Comparison of ENCODE assay signal across 18 mouse cellular contexts in the genomic region with DNA sequence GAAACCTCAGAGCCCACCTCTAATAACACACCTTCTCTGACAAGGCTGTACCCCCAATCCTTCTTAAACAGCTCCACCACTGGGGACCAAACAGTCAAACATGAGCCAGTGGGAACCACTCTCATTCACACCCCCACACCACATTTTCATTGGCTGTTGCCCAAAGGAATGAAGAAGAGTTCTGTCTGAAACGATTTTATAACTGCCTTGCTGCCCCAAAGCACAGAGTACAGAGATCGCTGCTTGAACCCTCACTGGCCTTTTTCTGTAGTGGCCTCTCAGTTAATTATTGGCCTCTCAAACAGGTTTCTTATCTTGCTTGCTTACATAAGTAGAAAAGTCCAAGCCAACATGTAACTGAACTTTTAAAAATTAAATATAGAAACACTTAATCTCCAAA. TPM values are rescaled to one million over a fixed set of nuclear protein-coding genes. Genes with fewer than 3 reads are reported as not detected.
DNase-seq lines count a peak whose midpoint lies in the region; ATAC-seq and TF ChIP-seq lines count a peak whose summit lies in the region.
"Had no signal": no experiment of that assay in that cellular context is flagged by ENCODE, and none has a peak within 500 bp of the region (broad histone marks: within the 10 kb centered on the region; RNA-seq: fewer than 3 reads in every experiment).

No protein-coding gene starts in this region.

- H3K4me3 ChIP-seq in intestine, embryonic 14.5 days (ENCODE audit: low read depth, low read length) = no peak overlapping the region
- H3K4me3 ChIP-seq in intestine, embryonic 16.5 days (ENCODE audit: low read length) = no peak overlapping the region
- H3K4me3 ChIP-seq in kidney, postnatal 0 days (replicated peaks; ENCODE audit: low read depth, low read length) = no peak overlapping the region
- H3K4me3 ChIP-seq in liver, postnatal 0 days (ENCODE audit: low read depth, low read length) = no peak overlapping the region
- H3K4me3 ChIP-seq in heart, embryonic 12.5 days = no peak overlapping the region
- H3K4me3 ChIP-seq: heart, embryonic 10.5 days; midbrain, embryonic 12.5 days had no signal

- 60% methylated on average over 2 of the region's 2 CpGs for WGBS in intestine, embryonic 14.5 days
- 53% methylated on average over 2 of the region's 2 CpGs for WGBS in intestine, embryonic 16.5 days
- WGBS in kidney, postnatal 0 days = 45% methylated on average over 2 of the region's 2 CpGs
- WGBS in liver, postnatal 0 days (ENCODE audit: insufficient replicate concordance) = 55% methylated on average over 2 of the region's 2 CpGs
- 73% methylated on average over 2 of the region's 2 CpGs for WGBS in heart, embryonic 12.5 days

- no peak for TF ChIP-seq CTCF in kidney, postnatal 0 days (IDR thresholded peaks at IDR 0.05; ENCODE audit: low read depth)
- no peak for TF ChIP-seq CTCF in liver, postnatal 0 days (IDR thresholded peaks at IDR 0.05; ENCODE audit: low read depth)

- DNase-seq in intestine, embryonic 14.5 days (ENCODE audit: low spot score) = peak; percentile 51
- peak; percentile 34 for DNase-seq in kidney, postnatal 0 days (ENCODE audit: low spot score)
- no peak for DNase-seq in liver, postnatal 0 days
- DNase-seq in cerebellum, adult 11 months = no peak
- no peak for DNase-seq in heart, adult 18-20 months
- DNase-seq: cerebellum, adult 2 months; embryo, embryonic 11 days; heart, postnatal 4 days; thymus, postnatal 14 days had no signal

- H3K36me3 ChIP-seq in intestine, embryonic 14.5 days (ENCODE audit: control insufficient read depth, insufficient read depth, low read length) = peaks cover 80% of the 10 kb centered on the region
- H3K36me3 ChIP-seq in intestine, embryonic 16.5 days (ENCODE audit: control insufficient read depth, insufficient read depth, low read length) = peaks cover 12% of the 10 kb centered on the region; the same call in 1 of the 2 replicates
- peaks cover 41% of the 10 kb centered on the region; the same call in 1 of the 2 replicates for H3K36me3 ChIP-seq in kidney, postnatal 0 days (ENCODE audit: insufficient read depth, low read length)
- H3K36me3 ChIP-seq in liver, postnatal 0 days (replicated peaks; ENCODE audit: insufficient read depth, low read length) = peaks cover 27% of the 10 kb centered on the region
- H3K36me3 ChIP-seq in heart, embryonic 12.5 days = peaks cover 58% of the 10 kb centered on the region

- no peak overlapping the region for H3K4me2 ChIP-seq in intestine, embryonic 14.5 days (ENCODE audit: low read length)
- no peak overlapping the region for H3K4me2 ChIP-seq in intestine, embryonic 16.5 days (ENCODE audit: low read depth, low read length)
- H3K4me2 ChIP-seq in kidney, postnatal 0 days (ENCODE audit: low read length) = no peak overlapping the region
- H3K4me2 ChIP-seq in liver, postnatal 0 days (ENCODE audit: low read depth, low read length) = no peak overlapping the region
- H3K4me2 ChIP-seq in heart, embryonic 12.5 days = no peak overlapping the region
- H3K4me2 ChIP-seq: midbrain, embryonic 12.5 days had no signal

- peak overlapping the region; percentile 51 for H3K27ac ChIP-seq in intestine, embryonic 14.5 days (ENCODE audit: low read depth)
- peak overlapping the region; percentile 94 for H3K27ac ChIP-seq in intestine, embryonic 16.5 days (ENCODE audit: low read length)
- H3K27ac ChIP-seq in kidney, postnatal 0 days = peak overlapping the region; percentile 88
- H3K27ac ChIP-seq in liver, postnatal 0 days (ENCODE audit: low read depth) = peak overlapping the region; percentile 55; the same call in 1 of the 2 replicates
- no peak overlapping the region for H3K27ac ChIP-seq in heart, embryonic 12.5 days (ENCODE audit: poor library complexity, severe bottlenecking)
- H3K27ac ChIP-seq: heart, embryonic 10.5 days; midbrain, embryonic 12.5 days had no signal

- no peak for TF ChIP-seq EP300 in liver, postnatal 0 days (IDR thresholded peaks at IDR 0.05; ENCODE audit: low read depth)

- ATAC-seq in intestine, embryonic 14.5 days (replicated peaks; ENCODE audit: low FRiP score, low TSS enrichment, low read depth) = peak; percentile 70; the same call in 1 of the 2 replicates
- peak; percentile 93 for ATAC-seq in intestine, embryonic 16.5 days
- ATAC-seq in kidney, postnatal 0 days (replicated peaks; ENCODE audit: low FRiP score, low read depth) = peak; percentile 87
- ATAC-seq in liver, postnatal 0 days = peak; percentile 33; the same call in 1 of the 2 replicates
- no peak for ATAC-seq in heart, embryonic 12.5 days (ENCODE audit: insufficient number of reproducible peaks, low FRiP score)
- ATAC-seq: forebrain, embryonic 14.5 days had no signal

- H3K27me3 ChIP-seq in intestine, embryonic 14.5 days (replicated peaks; ENCODE audit: control insufficient read depth, insufficient read depth, low read length) = no peaks in the 10 kb centered on the region
- H3K27me3 ChIP-seq in intestine, embryonic 16.5 days (replicated peaks; ENCODE audit: control insufficient read depth, insufficient read depth, low read length) = no peaks in the 10 kb centered on the region
- H3K27me3 ChIP-seq in kidney, postnatal 0 days (ENCODE audit: insufficient read depth, low read length) = no peaks in the 10 kb centered on the region
- no peaks in the 10 kb centered on the region for H3K27me3 ChIP-seq in liver, postnatal 0 days (ENCODE audit: insufficient read depth, low read length)
- H3K27me3 ChIP-seq in heart, embryonic 12.5 days (replicated peaks) = no peaks in the 10 kb centered on the region
- H3K27me3 ChIP-seq: midbrain, embryonic 12.5 days had no signal

- H3K9me3 ChIP-seq in intestine, embryonic 14.5 days (ENCODE audit: control insufficient read depth, low read length) = no peaks in the 10 kb centered on the region
- H3K9me3 ChIP-seq in intestine, embryonic 16.5 days (ENCODE audit: control insufficient read depth, low read length) = no peaks in the 10 kb centered on the region
- H3K9me3 ChIP-seq in kidney, postnatal 0 days (replicated peaks; ENCODE audit: low read length) = no peaks in the 10 kb centered on the region
- no peaks in the 10 kb centered on the region for H3K9me3 ChIP-seq in liver, postnatal 0 days (ENCODE audit: low read length)
- no peaks in the 10 kb centered on the region for H3K9me3 ChIP-seq in heart, embryonic 12.5 days (replicated peaks)
- H3K9me3 ChIP-seq: heart, embryonic 10.5 days; midbrain, embryonic 12.5 days had no signal

- H3K4me1 ChIP-seq in intestine, embryonic 14.5 days (replicated peaks; ENCODE audit: control insufficient read depth, insufficient read depth, low read length) = no peaks in the 10 kb centered on the region
- H3K4me1 ChIP-seq in intestine, embryonic 16.5 days (ENCODE audit: control insufficient read depth, insufficient read depth, low read length) = 0 out of 2 replicates have a peak, but pooled peaks cover 2% of the 10 kb centered on the region
- H3K4me1 ChIP-seq in kidney, postnatal 0 days (replicated peaks; ENCODE audit: insufficient read depth, low read length) = peaks cover 9% of the 10 kb centered on the region; the same call in 1 of the 2 replicates
- peaks cover 8% of the 10 kb centered on the region for H3K4me1 ChIP-seq in liver, postnatal 0 days (ENCODE audit: insufficient read depth)
- peaks cover 1% of the 10 kb centered on the region; the same call in 1 of the 2 replicates for H3K4me1 ChIP-seq in heart, embryonic 12.5 days (replicated peaks)
- H3K4me1 ChIP-seq: heart, embryonic 10.5 days; midbrain, embryonic 12.5 days had no signal

- no peak overlapping the region for H3K9ac ChIP-seq in intestine, embryonic 14.5 days (ENCODE audit: low read length)
- no peak overlapping the region for H3K9ac ChIP-seq in intestine, embryonic 16.5 days (ENCODE audit: low read depth, low read length)
- H3K9ac ChIP-seq in kidney, postnatal 0 days (ENCODE audit: low read depth, low read length) = no peak overlapping the region
- H3K9ac ChIP-seq in liver, postnatal 0 days (replicated peaks) = no peak overlapping the region
- H3K9ac ChIP-seq in heart, embryonic 12.5 days = no peak overlapping the region
- H3K9ac ChIP-seq: midbrain, embryonic 12.5 days had no signal

RNA-seq across cellular contexts. Expression of a gene that starts 29.5 kb away (rescaled TPM):
- polyA plus RNA-seq in intestine, embryonic 14.5 days (2014; fragmentation: Nextera tagmentation; extraction: Ambion mirVana) = not detected in 2 replicates
- not detected in 2 replicates for polyA plus RNA-seq in intestine, embryonic 16.5 days (2015; fragmentation: Nextera tagmentation; extraction: Ambion mirVana)
- 0.74 and 2.2 TPM in 2 replicates for polyA plus RNA-seq in kidney, postnatal 0 days (2015; fragmentation: Nextera tagmentation; extraction: Ambion mirVana)
- polyA plus RNA-seq in liver, postnatal 0 days (2015; fragmentation: Nextera tagmentation; extraction: Ambion mirVana) = not detected in 2 replicates
- not detected in 2 replicates for polyA plus RNA-seq in heart, embryonic 12.5 days (2016; fragmentation: Nextera tagmentation; extraction: Ambion mirVana)
- total RNA-seq in heart, adult 18-20 months (2021) = not detected
- total RNA-seq: gastrocnemius, adult 8-10 months; heart, postnatal 4 days; left cerebral cortex, adult 8-10 months had no signal
- polyA plus RNA-seq: cerebellum, adult 2 months; forebrain, embryonic 14.5 days; heart, embryonic 10.5 days; large intestine, adult 2 months; limb, embryonic 14.5 days; midbrain, embryonic 12.5 days had no signal

RNA-seq across cellular contexts. Expression of a gene that starts 30.7 kb away (rescaled TPM):
- 42.1 and 45.5 TPM in 2 replicates for polyA plus RNA-seq in intestine, embryonic 14.5 days (2014; fragmentation: Nextera tagmentation; extraction: Ambion mirVana)
- 31.1 and 32.0 TPM in 2 replicates for polyA plus RNA-seq in intestine, embryonic 16.5 days (2015; fragmentation: Nextera tagmentation; extraction: Ambion mirVana)
- polyA plus RNA-seq in kidney, postnatal 0 days (2015; fragmentation: Nextera tagmentation; extraction: Ambion mirVana) = 212 and 231 TPM in 2 replicates
- polyA plus RNA-seq in liver, postnatal 0 days (2015; fragmentation: Nextera tagmentation; extraction: Ambion mirVana) = 11.8 and 12.3 TPM in 2 replicates
- 39.7 and 43.6 TPM in 2 replicates for polyA plus RNA-seq in heart, embryonic 12.5 days (2016; fragmentation: Nextera tagmentation; extraction: Ambion mirVana)
- total RNA-seq in heart, adult 18-20 months (2021) = 10 to 100 TPM; 19.6 to 20.8 TPM

Comparison
In these comparisons a context has a peak if more than half of its experiments do, and no peak if none do; other contexts are left out.
1. DNase-seq: peak in intestine, embryonic 14.5 days (single experiment) and kidney, postnatal 0 days (single experiment); none in liver, postnatal 0 days (single experiment), cerebellum, adult 11 months (single experiment) and heart, adult 18-20 months (0 of 2).